Mouse (Mus musculus): Measurements from ENCODE around the gene Klf6. TPM values are rescaled to one million over a fixed set of nuclear protein-coding genes. Genes with fewer than 3 reads are reported as not detected.

Gene Klf6
- total and polyA plus RNA-seq, 2 experiments from 2014 or later, result 87.1 to 146 TPM

- Histone ChIP-seq H3K4me2 (ENCODE audit: low read depth) (no peak overlapping the region), H3K4me3 (ENCODE audit: low read depth, low read length) (no peak overlapping the region), H3K9ac (no peak overlapping the region), H3K4me1 (ENCODE audit: insufficient read depth) (no peaks in the 10 kb centered on the region), H3K27ac (ENCODE audit: low read depth, low read length) (no peak overlapping the region), H3K9me3 (ENCODE audit: low read length) (no peaks in the 10 kb centered on the region), H3K27me3 (ENCODE audit: insufficient read depth, low read length) (no peaks in the 10 kb centered on the region), H3K36me3 (ENCODE audit: insufficient read depth) (no peaks in the 10 kb centered on the region)
- WGBS, result 81% methylated on average over 5 of the region's 5 CpGs
- DNase-seq (no peak), ATAC-seq (no peak)
- no peak for TF ChIP-seq CTCF (IDR thresholded peaks at IDR 0.05; ENCODE audit: low read depth)
These were observed 26.9 kb downstream of the Klf6 start for GRCm38 (mm10) chr13:5888164-5888563.

- no peak for DNase-seq
- H3K4me2 ChIP-seq (ENCODE audit: low read depth), result no peak overlapping the region
- H3K4me1 ChIP-seq (ENCODE audit: insufficient read depth), result no peaks in the 10 kb centered on the region
- H3K9me3 ChIP-seq (ENCODE audit: low read length), result no peaks in the 10 kb centered on the region
- 82% methylated on average over 1 of the region's 1 CpGs for WGBS
- H3K27me3 ChIP-seq (ENCODE audit: insufficient read depth, low read length), result no peaks in the 10 kb centered on the region
- no peak for TF ChIP-seq CTCF (IDR thresholded peaks at IDR 0.05; ENCODE audit: low read depth)
- no peak for ATAC-seq
- H3K4me3 ChIP-seq (ENCODE audit: low read depth, low read length), result no peak overlapping the region
- no peak overlapping the region for H3K27ac ChIP-seq (ENCODE audit: low read depth, low read length)
- H3K36me3 ChIP-seq (ENCODE audit: insufficient read depth), result no peaks in the 10 kb centered on the region
- no peak overlapping the region for H3K9ac ChIP-seq
These were observed 27.4 kb downstream of the Klf6 start for GRCm38 (mm10) chr13:5888731-5889130.

- H3K36me3 ChIP-seq (ENCODE audit: insufficient read depth), result no peaks in the 10 kb centered on the region
- H3K27me3 ChIP-seq (ENCODE audit: insufficient read depth, low read length), result no peaks in the 10 kb centered on the region
- no peaks in the 10 kb centered on the region for H3K4me1 ChIP-seq (ENCODE audit: insufficient read depth)
- ATAC-seq, result no peak
- no peak overlapping the region for H3K9ac ChIP-seq
- H3K4me3 ChIP-seq (ENCODE audit: low read depth, low read length), result no peak overlapping the region
- no peak overlapping the region for H3K4me2 ChIP-seq (ENCODE audit: low read depth)
- 69% methylated on average over 3 of the region's 3 CpGs for WGBS
- no peaks in the 10 kb centered on the region for H3K9me3 ChIP-seq (ENCODE audit: low read length)
- DNase-seq, result no peak
- no peak overlapping the region for H3K27ac ChIP-seq (ENCODE audit: low read depth, low read length)
- TF ChIP-seq CTCF (IDR thresholded peaks at IDR 0.05; ENCODE audit: low read depth), result no peak
These were observed 28.8 kb downstream of the Klf6 start for GRCm38 (mm10) chr13:5890035-5890434.

DNA sequence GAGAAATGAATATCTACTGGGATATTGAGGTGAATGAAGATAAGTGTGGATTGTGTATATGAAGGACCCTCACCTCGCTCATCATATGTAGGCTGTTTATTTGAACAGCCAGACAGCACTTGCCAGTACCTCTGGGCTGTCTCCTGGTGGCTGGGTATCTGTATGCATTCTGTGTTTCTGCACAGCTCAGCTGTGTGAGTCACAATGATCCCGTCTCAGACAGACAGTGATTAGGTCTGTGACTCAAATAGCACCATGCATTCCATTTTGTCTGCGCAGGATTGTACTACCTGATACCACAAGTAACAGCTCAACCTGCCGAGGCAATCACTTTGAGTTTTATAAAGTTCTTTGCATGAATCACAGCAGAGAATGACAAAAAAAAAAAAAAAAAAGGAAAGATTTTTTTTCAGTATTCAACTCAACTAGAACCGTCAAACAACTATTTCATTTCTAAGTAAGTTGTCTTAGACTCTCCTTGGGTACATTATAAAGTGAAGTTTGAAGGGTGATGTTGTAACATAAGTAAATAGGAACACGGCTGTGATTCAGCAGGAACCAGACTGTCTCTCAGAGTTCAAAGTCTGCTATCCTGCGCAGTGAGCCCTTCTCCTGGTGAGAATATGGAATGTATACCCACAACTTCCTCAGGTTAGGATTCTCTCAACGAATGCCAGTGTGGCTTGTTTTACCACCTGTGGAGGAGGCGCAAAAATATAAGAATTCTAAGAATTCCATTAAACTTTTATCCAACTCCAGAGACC is 31.6 kb downstream of the Klf6 start:
- Histone ChIP-seq H3K4me3 (ENCODE audit: low read depth, low read length) (no peak overlapping the region), H3K27ac (ENCODE audit: low read depth, low read length) (no peak overlapping the region), H3K4me2 (ENCODE audit: low read depth) (no peak overlapping the region), H3K9me3 (ENCODE audit: low read length) (no peaks in the 10 kb centered on the region), H3K36me3 (ENCODE audit: insufficient read depth) (no peaks in the 10 kb centered on the region), H3K9ac (no peak overlapping the region), H3K4me1 (ENCODE audit: insufficient read depth) (no peaks in the 10 kb centered on the region), H3K27me3 (ENCODE audit: insufficient read depth, low read length) (no peaks in the 10 kb centered on the region)
- ATAC-seq (peak; percentile 54; the same call in 1 of the 2 replicates), DNase-seq (no peak)
- TF ChIP-seq CTCF (IDR thresholded peaks at IDR 0.05; ENCODE audit: low read depth), result no peak
- WGBS, result 79% methylated on average over 9 of the region's 9 CpGs

- H3K36me3 ChIP-seq (ENCODE audit: insufficient read depth), result no peaks in the 10 kb centered on the region
- WGBS, result 81% methylated on average over 3 of the region's 3 CpGs
- H3K27me3 ChIP-seq (ENCODE audit: insufficient read depth, low read length), result no peaks in the 10 kb centered on the region
- no peak overlapping the region for H3K9ac ChIP-seq
- no peak overlapping the region for H3K4me2 ChIP-seq (ENCODE audit: low read depth)
- H3K27ac ChIP-seq (ENCODE audit: low read depth, low read length), result no peak overlapping the region
- ATAC-seq (no peak), DNase-seq (no peak)
- no peak overlapping the region for H3K4me3 ChIP-seq (ENCODE audit: low read depth, low read length)
- H3K9me3 ChIP-seq (ENCODE audit: low read length), result no peaks in the 10 kb centered on the region
- TF ChIP-seq CTCF (IDR thresholded peaks at IDR 0.05; ENCODE audit: low read depth), result no peak
- no peaks in the 10 kb centered on the region for H3K4me1 ChIP-seq (ENCODE audit: insufficient read depth)
These were observed 33.6 kb downstream of the Klf6 start for GRCm38 (mm10) chr13:5894910-5895309.

DNA sequence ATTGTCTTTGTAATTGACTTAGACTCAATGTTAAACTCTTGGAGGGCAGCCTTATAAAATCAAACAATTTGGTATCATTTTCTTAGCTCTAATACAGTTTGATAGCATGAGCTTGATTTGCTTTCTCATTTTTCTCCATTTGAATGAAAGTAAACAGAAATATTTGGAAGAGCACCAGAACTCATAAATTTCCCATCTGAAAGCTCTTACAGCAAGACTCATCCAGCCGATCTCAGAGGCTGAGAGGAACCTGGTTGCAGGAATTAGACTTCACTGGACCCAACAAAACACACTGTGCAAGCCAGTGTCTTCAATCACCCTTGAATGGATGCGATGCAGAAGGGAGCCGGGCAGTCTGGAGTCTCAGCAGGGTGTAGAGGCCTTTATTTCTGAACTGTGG is 34.6 kb downstream of the Klf6 start:
- Histone ChIP-seq H3K9ac (no peak overlapping the region), H3K36me3 (ENCODE audit: insufficient read depth) (no peaks in the 10 kb centered on the region), H3K4me3 (ENCODE audit: low read depth, low read length) (no peak overlapping the region), H3K9me3 (ENCODE audit: low read length) (no peaks in the 10 kb centered on the region), H3K4me1 (ENCODE audit: insufficient read depth) (no peaks in the 10 kb centered on the region), H3K27me3 (ENCODE audit: insufficient read depth, low read length) (no peaks in the 10 kb centered on the region), H3K27ac (ENCODE audit: low read depth, low read length) (no peak overlapping the region), H3K4me2 (ENCODE audit: low read depth) (no peak overlapping the region)
- WGBS, result 71% methylated on average over 3 of the region's 3 CpGs
- ATAC-seq (no peak), DNase-seq (no peak)
- TF ChIP-seq CTCF (IDR thresholded peaks at IDR 0.05; ENCODE audit: low read depth), result no peak

DNA sequence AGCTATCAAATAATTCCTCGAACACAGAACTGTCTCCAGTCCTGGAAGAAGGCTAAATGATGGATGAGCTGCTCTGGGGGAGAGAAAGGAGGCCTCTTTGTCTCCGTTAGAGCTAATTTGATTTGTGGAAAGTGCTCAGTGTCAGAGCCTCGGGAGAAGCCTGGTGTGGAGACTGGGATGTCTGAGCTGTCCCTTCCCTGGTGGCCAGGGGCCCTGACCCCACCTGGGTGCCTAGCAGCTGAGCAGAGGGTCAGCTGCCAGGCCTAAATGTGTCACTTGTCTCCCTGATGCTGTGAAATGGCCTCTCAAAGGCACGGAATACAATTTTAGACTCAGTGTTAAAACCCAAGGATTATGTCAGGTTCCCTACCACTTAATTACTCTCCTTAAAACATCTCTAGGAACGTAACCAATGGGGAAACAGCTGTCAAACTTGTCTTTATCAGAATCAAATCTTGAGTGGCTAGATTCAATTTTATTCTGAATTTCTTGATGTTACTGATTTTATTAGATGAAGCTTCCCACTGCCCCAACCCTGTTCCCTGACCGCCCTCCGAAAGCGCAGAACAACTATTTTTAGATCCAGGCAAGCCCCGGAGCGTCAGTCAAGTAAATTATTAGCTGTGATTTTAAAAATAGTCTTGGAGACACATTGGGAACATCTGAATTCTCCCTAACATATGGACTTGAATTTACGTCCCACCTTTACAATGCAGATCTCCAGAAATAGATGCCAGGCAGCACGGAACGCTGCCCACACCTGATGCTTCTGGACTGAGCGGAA is 36.1 kb downstream of the Klf6 start:
- Histone ChIP-seq H3K4me1 (ENCODE audit: insufficient read depth) (no peaks in the 10 kb centered on the region), H3K36me3 (ENCODE audit: insufficient read depth) (no peaks in the 10 kb centered on the region), H3K4me2 (ENCODE audit: low read depth) (no peak overlapping the region), H3K4me3 (ENCODE audit: low read depth, low read length) (no peak overlapping the region), H3K27me3 (ENCODE audit: insufficient read depth, low read length) (no peaks in the 10 kb centered on the region), H3K9ac (no peak overlapping the region), H3K27ac (ENCODE audit: low read depth, low read length) (no peak overlapping the region), H3K9me3 (ENCODE audit: low read length) (no peaks in the 10 kb centered on the region)
- WGBS, result 73% methylated on average over 14 of the region's 14 CpGs
- DNase-seq, result no peak
- no peak for TF ChIP-seq CTCF (IDR thresholded peaks at IDR 0.05; ENCODE audit: low read depth)
- ATAC-seq, result no peak
